Mouse (Mus musculus) A20 (cell line): ENCODE measurements around the gene Atp1b4.
"Not testable (repeated sequence)": the region's sequence is repeated elsewhere in the genome, so short reads cannot be mapped to it uniquely, and the experiment has no call there.

ENCODE experiments used
- DNase-seq: peaks from one replicate; pipeline ENCODE4 v3.0.0-alpha.2; 2011; ENCODE audit warnings: low read depth, low spot score

The Atp1b4 gene

DNA sequence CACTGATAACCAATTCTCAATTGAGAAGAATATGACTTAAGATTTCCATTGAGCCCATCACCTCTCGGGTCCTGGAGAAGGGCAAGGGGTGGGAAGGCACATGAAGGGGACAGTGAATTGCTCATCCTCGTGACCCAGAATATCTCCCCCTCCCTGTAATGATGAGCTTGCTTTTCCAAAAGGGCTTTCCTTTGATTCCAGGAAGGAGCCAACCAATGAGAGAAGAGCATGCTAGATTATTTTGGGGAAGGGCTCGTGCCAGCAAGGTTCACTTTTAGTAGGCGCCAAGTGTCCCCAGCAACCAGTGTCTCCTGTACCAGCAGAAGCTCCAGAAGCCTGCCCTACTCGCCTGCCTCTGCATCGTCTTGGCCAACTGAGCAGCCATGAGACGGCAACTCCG is at the start of gene Atp1b4:
Gene Atp1b4, plus strand, starts transcription at position 301 of the 400 bp plus-strand sequence.
- DNase-seq: no peak

DNA sequence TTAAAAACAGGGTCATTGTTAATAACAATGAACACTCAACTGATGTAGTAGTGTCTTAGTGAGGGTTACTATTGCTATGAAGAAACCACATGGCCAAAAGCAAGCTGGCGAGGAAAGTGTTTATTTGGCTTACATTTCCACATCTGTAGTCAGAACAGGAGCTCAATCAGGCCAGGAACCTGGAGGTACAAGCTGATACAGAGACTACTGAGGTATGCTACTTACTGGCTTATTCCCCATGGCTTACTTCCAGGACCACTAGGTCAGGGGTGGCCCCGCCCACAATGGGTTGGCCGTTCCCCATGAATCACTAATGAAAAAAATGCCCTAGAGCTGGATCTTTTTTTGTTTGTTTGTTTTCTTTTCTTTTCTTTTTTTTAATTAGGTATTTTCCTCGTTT is 7.4 kb upstream of the Atp1b4 start:
- DNase-seq: no peak

DNA sequence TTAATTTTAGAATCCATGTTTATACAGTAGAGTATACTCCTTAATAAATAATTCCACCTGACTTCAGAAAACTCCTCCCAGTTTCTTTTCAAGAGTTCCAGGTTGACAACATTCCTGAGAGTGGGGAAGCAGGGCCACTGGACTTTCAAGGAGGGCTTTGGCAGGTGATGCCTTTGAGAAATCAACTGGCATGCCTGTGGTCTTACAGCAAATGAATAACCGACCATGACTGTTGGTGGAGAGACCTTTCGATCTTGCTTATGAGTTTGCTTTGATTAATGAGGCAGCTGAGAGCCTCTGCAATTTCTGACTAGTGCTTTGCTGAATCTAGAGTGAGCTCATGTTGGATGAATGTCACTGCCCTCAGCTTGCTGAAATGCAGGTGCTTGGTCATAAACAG is 4.9 kb upstream of the Atp1b4 start:
- no peak for DNase-seq

DNA sequence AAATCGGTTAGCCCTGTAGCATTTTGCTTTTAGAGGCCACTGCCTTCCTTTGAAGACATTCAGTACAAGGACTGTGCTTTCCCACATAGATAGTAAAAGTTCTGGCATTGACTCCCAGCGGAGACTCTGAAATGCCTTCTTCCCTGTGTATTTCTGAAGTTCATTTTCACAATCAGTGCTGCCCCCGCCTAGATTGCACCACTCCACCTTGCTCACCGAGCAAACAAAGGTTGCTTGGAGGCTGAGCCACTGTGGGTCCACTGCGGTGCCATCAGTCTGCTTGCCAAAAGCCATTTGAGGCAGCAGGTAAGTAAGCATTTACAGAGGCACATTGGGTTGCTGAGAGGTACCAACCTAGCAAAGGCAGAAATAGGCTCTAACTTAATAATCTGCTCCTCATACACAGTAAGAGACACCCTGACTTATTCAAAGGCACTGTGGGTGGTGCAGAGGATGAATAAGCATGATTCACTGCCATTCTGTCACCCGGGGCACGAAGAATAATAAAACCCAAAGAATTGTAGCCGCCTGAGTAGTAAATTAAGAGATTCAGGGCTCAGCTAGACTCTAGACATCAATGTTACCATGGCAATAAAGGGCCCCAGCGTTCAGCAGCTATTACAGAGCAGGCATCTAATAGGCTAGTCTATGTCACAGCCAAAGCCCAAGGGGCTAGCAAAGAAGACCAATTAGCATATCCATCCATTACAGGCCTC is 2.9 kb upstream of the Atp1b4 start:
- DNase-seq: no peak

DNA sequence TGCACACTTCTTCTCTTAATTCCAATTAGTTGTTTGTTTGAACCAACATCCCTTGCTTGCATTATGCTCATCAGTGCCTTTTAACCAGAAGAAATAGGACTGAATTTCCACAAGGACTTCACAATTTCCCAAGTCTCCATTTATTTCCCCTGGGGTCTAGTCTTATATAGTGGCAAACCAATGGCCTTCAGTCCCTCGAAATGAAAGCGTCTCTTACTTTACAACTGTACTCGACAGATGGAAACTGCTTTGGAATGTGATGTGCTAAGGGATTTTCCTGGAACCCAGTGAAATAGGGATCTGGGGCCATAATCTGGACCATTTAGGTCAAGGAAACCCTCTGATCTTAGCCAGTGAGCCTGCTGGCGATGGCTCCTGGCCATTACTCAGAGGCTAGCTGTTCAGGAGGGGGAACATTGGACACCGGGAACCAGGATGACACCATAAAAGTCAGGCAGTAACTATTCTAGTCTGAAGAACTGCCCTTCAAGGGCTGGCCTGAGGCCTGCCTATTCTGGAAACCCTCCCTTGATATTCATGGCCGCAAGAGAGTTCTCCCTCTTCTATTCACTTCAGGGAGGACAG is 2.3 kb upstream of the Atp1b4 start:
- DNase-seq: no peak

DNA sequence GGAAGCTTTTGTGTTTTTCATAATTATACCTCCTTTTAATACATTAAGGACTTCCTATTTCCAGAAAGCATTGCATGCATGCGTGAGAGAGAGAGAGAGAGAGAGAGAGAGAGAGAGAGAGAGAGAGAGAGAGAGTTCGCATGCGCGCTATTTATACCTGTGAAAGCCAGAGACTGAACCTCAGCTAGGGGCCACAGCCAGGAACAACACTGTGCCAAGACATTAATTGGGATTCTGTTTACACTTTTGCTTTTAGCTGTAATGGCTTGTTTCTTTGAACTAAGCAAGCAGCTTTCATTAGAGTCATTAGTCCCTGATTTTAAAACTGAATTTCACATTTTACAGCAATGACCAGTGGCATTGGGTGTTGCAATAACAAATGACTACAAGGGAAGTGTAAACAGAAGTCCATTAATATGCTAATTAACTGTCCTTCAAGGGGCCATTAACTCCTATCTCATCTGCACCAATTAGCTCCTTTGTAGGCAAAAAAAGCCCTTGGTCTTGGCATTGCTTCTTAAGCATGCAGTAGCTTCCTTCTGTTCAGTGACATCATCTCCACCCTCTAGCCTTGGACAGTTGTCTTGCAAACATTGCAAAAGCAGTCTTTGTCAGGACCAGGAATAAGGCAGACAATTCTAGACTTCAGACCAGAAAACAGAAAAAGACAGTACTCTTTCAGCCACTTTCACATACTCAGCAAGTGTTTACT is 14.9 kb downstream of the Atp1b4 start:
- DNase-seq: no peak

DNA sequence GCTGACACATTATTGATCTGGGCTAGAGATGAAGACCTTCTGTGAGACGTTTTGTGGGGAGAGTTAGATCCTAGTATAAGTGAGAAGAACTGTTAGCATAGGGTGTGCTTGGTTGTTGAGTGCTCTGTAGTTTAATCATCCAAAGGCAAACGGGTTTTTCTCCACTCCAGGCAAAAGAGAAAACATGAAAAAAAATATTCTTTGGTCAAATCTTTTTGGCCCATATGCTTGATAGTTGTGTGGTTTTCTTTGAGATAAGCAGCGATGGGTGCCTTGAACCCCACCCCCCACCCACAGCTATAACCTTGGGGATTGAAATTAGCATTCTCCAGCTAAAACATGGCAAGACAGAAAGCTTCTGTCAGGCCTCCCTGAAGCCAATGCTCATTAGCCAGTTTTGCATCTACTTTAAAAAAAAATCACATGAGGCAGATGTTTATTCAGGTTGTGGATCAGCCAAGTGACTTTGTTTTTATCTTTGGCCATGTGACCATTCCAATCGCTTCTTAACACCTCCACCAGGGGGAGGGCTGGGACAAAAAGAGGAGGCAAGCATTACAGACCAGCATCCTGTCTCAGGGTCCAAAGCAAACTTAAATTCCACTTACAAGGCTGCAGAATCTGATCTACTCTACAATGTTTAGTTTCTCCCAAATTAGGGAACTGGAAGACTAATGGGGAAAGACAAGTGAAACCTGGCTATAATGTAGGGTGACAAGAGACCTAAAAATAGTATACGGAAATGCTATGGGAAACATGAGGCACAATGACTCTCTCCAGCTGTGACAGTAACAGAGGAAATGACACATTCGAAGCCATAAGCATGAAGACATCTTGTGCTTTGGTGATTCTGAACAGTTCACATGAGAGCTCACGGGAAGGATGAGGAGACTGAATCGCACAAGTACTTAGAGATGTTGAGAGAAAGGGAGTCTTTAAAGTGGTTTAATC is 18.6 kb downstream of the Atp1b4 start:
- peak; percentile 50 for DNase-seq

DNA sequence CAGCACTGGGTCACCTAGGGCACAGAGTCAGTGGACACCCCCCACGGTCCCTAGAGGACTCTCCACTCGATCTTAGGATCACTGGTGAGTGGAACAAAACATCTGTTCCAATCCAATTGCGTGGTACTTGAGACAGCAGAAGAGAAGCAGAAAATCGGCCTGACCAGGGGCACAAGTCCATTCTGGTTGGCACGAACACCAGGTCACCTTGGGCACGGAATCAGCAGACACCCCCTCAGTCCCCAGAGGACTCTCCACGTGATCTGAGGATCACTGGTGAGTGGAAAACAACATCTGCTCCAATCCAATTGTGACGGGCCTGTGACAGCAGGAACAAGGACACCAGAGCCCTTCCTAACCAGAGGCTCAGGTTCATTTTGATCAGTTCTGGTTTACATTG is 46.0 kb downstream of the Atp1b4 start:
- no peak for DNase-seq

DNA sequence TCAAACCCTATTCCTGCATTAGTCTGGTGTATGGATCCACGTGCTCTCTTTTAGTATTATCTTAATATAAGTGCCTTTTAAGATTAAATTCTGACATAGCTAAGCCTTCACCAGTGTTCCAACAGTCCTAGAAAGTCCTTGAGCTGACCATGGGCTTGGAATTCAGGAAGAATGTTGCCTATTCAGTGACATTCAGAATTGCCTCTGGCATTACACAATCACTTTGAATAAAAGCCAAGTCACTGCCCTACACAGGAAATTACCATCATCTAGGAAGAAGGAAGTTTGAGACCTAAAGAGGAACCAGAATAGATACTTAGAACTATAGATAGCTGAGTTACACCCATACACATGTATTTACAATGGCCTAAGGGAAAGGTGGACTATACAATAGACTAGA is 48.6 kb downstream of the Atp1b4 start:
- DNase-seq: not testable (repeated sequence)

DNA sequence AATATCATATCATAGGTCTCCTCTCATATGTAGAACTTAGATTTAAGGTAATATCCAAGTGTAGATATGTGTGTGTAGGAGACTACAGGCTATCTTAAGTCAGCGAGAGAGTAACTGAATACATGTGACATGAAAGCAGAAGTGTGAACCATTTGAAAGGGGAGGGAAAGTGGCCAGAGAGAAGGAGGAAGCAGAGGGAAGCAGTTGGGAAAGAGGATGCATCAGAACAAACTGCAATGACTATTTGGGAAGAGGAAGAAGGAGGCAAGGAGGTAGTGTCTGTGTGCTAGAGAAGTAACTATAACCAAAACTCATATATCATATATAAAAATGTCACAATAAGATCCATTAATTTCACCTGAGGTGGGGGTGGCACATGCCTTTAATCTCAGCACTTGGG is 57.2 kb downstream of the Atp1b4 start:
- DNase-seq: not testable (repeated sequence)
